ENCODE assay signal across 15 mouse cellular contexts in genomic region chr14:115779382-115780177, GRCm38 (mm10).
DNase-seq lines count a peak whose midpoint lies in the region; ATAC-seq lines count a peak whose summit lies in the region.
"Had no signal": no experiment of that assay in that cellular context is flagged by ENCODE, and none has a peak within 500 bp of the region (broad histone marks: within the 10 kb centered on the region; RNA-seq: fewer than 3 reads in every experiment).

No protein-coding gene starts in this region.

- DNase-seq in hindbrain, embryonic 11.5 days (ENCODE audit: low spot score): no peak
- DNase-seq in hindbrain, embryonic 10.5 days (ENCODE audit: low spot score): no peak
- DNase-seq in forebrain, embryonic 10.5 days (ENCODE audit: extremely low spot score, low spot score): peak; percentile 26
- DNase-seq in hindbrain, embryonic 14.5 days (ENCODE audit: low spot score): peak; percentile 29
- DNase-seq in left cerebral cortex, postnatal 14 days (ENCODE audit: low spot score in 2 of 2): no peak
- no peak for DNase-seq in lung, postnatal 25 days (ENCODE audit: low spot score)
- no peak for DNase-seq in cerebellum, adult 9-11 months
- DNase-seq: cerebellum, postnatal 25 days; heart, postnatal 14 days; kidney, adult 2 months; left cerebral cortex, postnatal 4 days had no signal

- H3K27ac ChIP-seq in hindbrain, embryonic 11.5 days (ENCODE audit: low read depth, low read length): no peak overlapping the region
- no peak overlapping the region for H3K27ac ChIP-seq in hindbrain, embryonic 10.5 days
- H3K27ac ChIP-seq in forebrain, embryonic 10.5 days: no peak overlapping the region
- H3K27ac ChIP-seq in hindbrain, embryonic 14.5 days: no peak overlapping the region
- no peak overlapping the region for H3K27ac ChIP-seq in neural tube, embryonic 14.5 days (ENCODE audit: low read depth, low read length)
- H3K27ac ChIP-seq: liver, embryonic 14.5 days; macrophage had no signal

- intact Hi-C loops in left cerebral cortex, postnatal 14 days (cut with DNase I): no loop called here

- no peak overlapping the region for H3K4me3 ChIP-seq in hindbrain, embryonic 11.5 days (ENCODE audit: low read depth, low read length)
- no peak overlapping the region for H3K4me3 ChIP-seq in hindbrain, embryonic 10.5 days
- no peak overlapping the region for H3K4me3 ChIP-seq in forebrain, embryonic 10.5 days
- H3K4me3 ChIP-seq in hindbrain, embryonic 14.5 days (replicated peaks; ENCODE audit: low read length): no peak overlapping the region
- H3K4me3 ChIP-seq in neural tube, embryonic 14.5 days (ENCODE audit: low read depth, low read length): no peak overlapping the region

- no peaks in the 10 kb centered on the region for H3K36me3 ChIP-seq in hindbrain, embryonic 11.5 days (ENCODE audit: control insufficient read depth, insufficient read depth, low read length)
- H3K36me3 ChIP-seq in hindbrain, embryonic 10.5 days: no peaks in the 10 kb centered on the region
- H3K36me3 ChIP-seq in forebrain, embryonic 10.5 days (replicated peaks): no peaks in the 10 kb centered on the region
- H3K36me3 ChIP-seq in hindbrain, embryonic 14.5 days (replicated peaks; ENCODE audit: control insufficient read depth, insufficient read depth): no peaks in the 10 kb centered on the region
- H3K36me3 ChIP-seq in neural tube, embryonic 14.5 days (ENCODE audit: control insufficient read depth, insufficient read depth, low read length): no peaks in the 10 kb centered on the region
- H3K36me3 ChIP-seq: G1E had no signal

- no peaks in the 10 kb centered on the region for H3K27me3 ChIP-seq in hindbrain, embryonic 11.5 days (ENCODE audit: control insufficient read depth, insufficient read depth, low read length)
- H3K27me3 ChIP-seq in hindbrain, embryonic 10.5 days (ENCODE audit: insufficient read depth, poor library complexity, severe bottlenecking): no peaks in the 10 kb centered on the region
- H3K27me3 ChIP-seq in forebrain, embryonic 10.5 days (ENCODE audit: poor library complexity, severe bottlenecking): no peaks in the 10 kb centered on the region
- no peaks in the 10 kb centered on the region for H3K27me3 ChIP-seq in hindbrain, embryonic 14.5 days (ENCODE audit: control insufficient read depth, insufficient read depth, low read length)
- H3K27me3 ChIP-seq in neural tube, embryonic 14.5 days (ENCODE audit: control insufficient read depth, insufficient read depth, low read length): no peaks in the 10 kb centered on the region

- peak; percentile 67 for ATAC-seq in hindbrain, embryonic 11.5 days (ENCODE audit: low FRiP score)
- ATAC-seq in hindbrain, embryonic 14.5 days (ENCODE audit: low FRiP score): peak; percentile 76; the same call in 1 of the 2 replicates
- peak; percentile 41; the same call in 1 of the 2 replicates for ATAC-seq in neural tube, embryonic 14.5 days (ENCODE audit: low read depth)

- H3K4me2 ChIP-seq in hindbrain, embryonic 11.5 days (replicated peaks; ENCODE audit: low read depth, low read length): no peak overlapping the region
- no peak overlapping the region for H3K4me2 ChIP-seq in hindbrain, embryonic 14.5 days (replicated peaks)
- H3K4me2 ChIP-seq in neural tube, embryonic 14.5 days (ENCODE audit: low read depth, low read length): no peak overlapping the region

- no peak overlapping the region for H3K9ac ChIP-seq in hindbrain, embryonic 11.5 days (ENCODE audit: low read depth, low read length)
- no peak overlapping the region for H3K9ac ChIP-seq in hindbrain, embryonic 14.5 days
- H3K9ac ChIP-seq in neural tube, embryonic 14.5 days (replicated peaks; ENCODE audit: low read depth, low read length): no peak overlapping the region
- H3K9ac ChIP-seq: liver, embryonic 14.5 days had no signal

- no peaks in the 10 kb centered on the region for H3K4me1 ChIP-seq in hindbrain, embryonic 11.5 days (replicated peaks; ENCODE audit: control insufficient read depth, insufficient read depth, low read length)
- H3K4me1 ChIP-seq in hindbrain, embryonic 10.5 days (replicated peaks): no peaks in the 10 kb centered on the region
- peaks cover 22% of the 10 kb centered on the region for H3K4me1 ChIP-seq in forebrain, embryonic 10.5 days
- H3K4me1 ChIP-seq in hindbrain, embryonic 14.5 days (replicated peaks; ENCODE audit: control insufficient read depth, insufficient read depth, low read length): no peaks in the 10 kb centered on the region
- H3K4me1 ChIP-seq in neural tube, embryonic 14.5 days (ENCODE audit: control insufficient read depth, insufficient read depth, low read length): no peaks in the 10 kb centered on the region

- no peaks in the 10 kb centered on the region for H3K9me3 ChIP-seq in hindbrain, embryonic 11.5 days (ENCODE audit: control insufficient read depth, low read length)
- H3K9me3 ChIP-seq in hindbrain, embryonic 10.5 days: no peaks in the 10 kb centered on the region
- peaks cover 4% of the 10 kb centered on the region; the same call in 1 of the 2 replicates for H3K9me3 ChIP-seq in forebrain, embryonic 10.5 days
- H3K9me3 ChIP-seq in hindbrain, embryonic 14.5 days (ENCODE audit: control insufficient read depth, low read length): no peaks in the 10 kb centered on the region
- no peaks in the 10 kb centered on the region for H3K9me3 ChIP-seq in neural tube, embryonic 14.5 days (ENCODE audit: control insufficient read depth, low read length)

- WGBS in hindbrain, embryonic 11.5 days: 77% methylated on average over 7 of the region's 7 CpGs
- WGBS in hindbrain, embryonic 10.5 days: 78% methylated on average over 7 of the region's 7 CpGs
- WGBS in forebrain, embryonic 10.5 days: 43% methylated on average over 7 of the region's 7 CpGs
- WGBS in hindbrain, embryonic 14.5 days: 62% methylated on average over 7 of the region's 7 CpGs
- WGBS in neural tube, embryonic 14.5 days: 67% methylated on average over 7 of the region's 7 CpGs

Comparison
In these comparisons a context has a peak if more than half of its experiments do, and no peak if none do; other contexts are left out.
1. DNase-seq: peak in forebrain, embryonic 10.5 days (single experiment) and hindbrain, embryonic 14.5 days (single experiment); none in hindbrain, embryonic 11.5 days (single experiment), hindbrain, embryonic 10.5 days (single experiment), left cerebral cortex, postnatal 14 days (0 of 2), lung, postnatal 25 days (single experiment) and cerebellum, adult 9-11 months (single experiment).
2. Peak in every context shown above with its lines, with median percentiles within 50 percentile points of each other: ATAC-seq.